Mouse (Mus musculus) gastrocnemius, postnatal 14 days (tissue): ENCODE data around the gene Bmp3. TPM values are rescaled to one million over a fixed set of nuclear protein-coding genes. Genes with fewer than 3 reads are reported as not detected.

Experiments used
- DNase-seq: peaks from one replicate; pipeline ENCODE4 v3.0.0; 2021; ENCODE audit warnings: mixed read lengths
- intact Hi-C: fragments of 180-260 bp; cut with DNase I; formaldehyde crosslinking; loops from one replicate; pipeline ENCODE4 v1.15.1; 2025; ENCODE audit warnings: low total_unique reads
- long read RNA-seq, 2 experiments: library from polyadenylated mRNA; stranded (forward); transcript quantifications; one replicate each; pipeline ENCODE4 v2.0.0; 2021
- total RNA-seq, 2 experiments: library from RNA; stranded (reverse); gene quantifications; 2 replicates each; pipeline ENCODE4 v1.2.3; 2021

The Bmp3 gene
- 1 to 10 TPM; 1.6 to 2.4 TPM for total RNA-seq
- long read RNA-seq, experiment 1: 0 reads
- long read RNA-seq, experiment 2: 0 reads

- intact Hi-C loops: no loop called here
- DNase-seq: peak; percentile 22
These were observed at the start of gene Bmp3 for GRCm38 (mm10) chr5:98854264-98854626. Gene Bmp3 (plus strand): TSS chr5:98854415.

- no peak for DNase-seq
- intact Hi-C loops: no loop called here
These were observed 49.5 kb upstream of the Bmp3 start for GRCm38 (mm10) chr5:98804761-98805160.

- DNase-seq: no peak
- intact Hi-C loops: no loop called here
These were observed 47.7 kb upstream of the Bmp3 start for GRCm38 (mm10) chr5:98806492-98806891.

- intact Hi-C loops: no loop called here
- DNase-seq: peak; percentile 4
These were observed 47.2 kb upstream of the Bmp3 start for GRCm38 (mm10) chr5:98807022-98807421.

GRCm38 (mm10) chr5:98807953-98808352, 46.3 kb upstream of the Bmp3 start:
- intact Hi-C loops: no loop called here

GRCm38 (mm10) chr5:98812380-98812779, 41.8 kb upstream of the Bmp3 start:
- no peak for DNase-seq
- intact Hi-C loops: no loop called here

More at GRCm38 (mm10) chr5:98807953-98808352, 46.3 kb upstream of the Bmp3 start:
- DNase-seq: no peak

- intact Hi-C loops: no loop called here
- no peak for DNase-seq
These were observed 38.9 kb upstream of the Bmp3 start for GRCm38 (mm10) chr5:98815269-98815668.

- intact Hi-C loops: no loop called here
- no peak for DNase-seq
These were observed 20.5 kb upstream of the Bmp3 start for GRCm38 (mm10) chr5:98833760-98834159.

- intact Hi-C loops: no loop called here
These were observed 19.9 kb upstream of the Bmp3 start for GRCm38 (mm10) chr5:98834300-98834699.

GRCm38 (mm10) chr5:98842600-98843310, 11.5 kb upstream of the Bmp3 start:
- no peak for DNase-seq
- intact Hi-C loops: no loop called here

More at GRCm38 (mm10) chr5:98834300-98834699, 19.9 kb upstream of the Bmp3 start:
- no peak for DNase-seq

- intact Hi-C loops: no loop called here
- no peak for DNase-seq
These were observed 9.6 kb upstream of the Bmp3 start for GRCm38 (mm10) chr5:98844664-98845063.

- DNase-seq: peak; percentile 42
- intact Hi-C loops: no loop called here
These were observed 681 bp downstream of the Bmp3 start for GRCm38 (mm10) chr5:98854627-98855564.

GRCm38 (mm10) chr5:98855741-98856140, 1.5 kb downstream of the Bmp3 start:
- no peak for DNase-seq
- intact Hi-C loops: no loop called here

GRCm38 (mm10) chr5:98856356-98856755, 2.1 kb downstream of the Bmp3 start:
- DNase-seq: no peak
- intact Hi-C loops: no loop called here

- intact Hi-C loops: no loop called here
These were observed 9.7 kb downstream of the Bmp3 start for GRCm38 (mm10) chr5:98863891-98864290.

GRCm38 (mm10) chr5:98865146-98865545, 10.9 kb downstream of the Bmp3 start:
- no peak for DNase-seq
- intact Hi-C loops: loop anchor here (5.0 kb wide), 1 partner anchor 518 kb away; no protein-coding TSS in a partner anchor

More at GRCm38 (mm10) chr5:98863891-98864290, 9.7 kb downstream of the Bmp3 start:
- DNase-seq: no peak

GRCm38 (mm10) chr5:98876056-98876455, 21.8 kb downstream of the Bmp3 start:
- intact Hi-C loops: no loop called here
- DNase-seq: no peak

- intact Hi-C loops: no loop called here
- DNase-seq: peak; percentile 45
These were observed 24.7 kb downstream of the Bmp3 start for GRCm38 (mm10) chr5:98878891-98879290.

- intact Hi-C loops: no loop called here
- DNase-seq: no peak
These were observed 27.9 kb downstream of the Bmp3 start for GRCm38 (mm10) chr5:98882096-98882495.

GRCm38 (mm10) chr5:98890544-98891050, 36.4 kb downstream of the Bmp3 start:
- intact Hi-C loops: loop anchor here (10.0 kb wide), 1 partner anchor 264 kb away; no protein-coding TSS in a partner anchor
- DNase-seq: no peak
